Mouse (Mus musculus) CH12.LX (cell line): Measurements from ENCODE around the gene Il11ra1. TPM values are rescaled to one million over a fixed set of nuclear protein-coding genes. Genes with fewer than 3 reads are reported as not detected.
A peak's percentile ranks its signal among the peaks of the same experiment; 100 is the strongest.

Source experiments
- DNase-seq: peaks from one replicate; pipeline ENCODE4 v3.0.0-alpha.2; 2013; ENCODE audit errors: extremely low read depth
- H3K27ac ChIP-seq: 2 replicates; pipeline ENCODE4 v1.5.1; 2012; ENCODE audit warnings: low read depth, mild to moderate bottlenecking, control low read depth, moderate library complexity; ENCODE audit not compliant: insufficient read depth
- H3K27me3 ChIP-seq: replicated peaks from 2 replicates; pipeline ENCODE3; 2012; ENCODE audit warnings: inconsistent platforms
- H3K36me3 ChIP-seq, 2 experiments: replicated peaks in 1 of 2; 2 replicates each; pipeline versions ENCODE3 to v1.6.1; 2012; ENCODE audit warnings: inconsistent platforms in 1 of 2, low read length in 1 of 2, mild to moderate bottlenecking in 1 of 2, mixed read lengths in 1 of 2, moderate library complexity in 1 of 2; ENCODE audit not compliant: control insufficient read depth in 1 of 2, insufficient read depth in 1 of 2
- H3K4me1 ChIP-seq, 2 experiments: 2 replicates each; pipeline ENCODE4 v1.6.1; 2012; ENCODE audit warnings: inconsistent platforms in 1 of 2, moderate library complexity in 1 of 2; ENCODE audit not compliant: insufficient read depth in 2 of 2, control insufficient read depth in 1 of 2
- H3K4me2 ChIP-seq: 2 replicates; pipeline ENCODE4 v1.6.1; 2012; ENCODE audit warnings: low read depth, mild to moderate bottlenecking, control low read depth; ENCODE audit not compliant: poor library complexity, insufficient read depth, severe bottlenecking
- H3K4me3 ChIP-seq, 3 experiments: fragments of 150-350 bp in 1 of 3; sonication (generic) in 1 of 3; replicated peaks in 1 of 3; 2 replicates each; pipeline versions ENCODE3 to v1.5.1; 2011 to 2012; ENCODE audit warnings: low read depth in 2 of 3, low read length in 2 of 3, mild to moderate bottlenecking in 2 of 3, moderate library complexity in 2 of 3, control low read depth in 1 of 3, improper control_type of control experiment in 1 of 3, inconsistent platforms in 1 of 3, mixed read lengths in 1 of 3; ENCODE audit not compliant: poor library complexity in 1 of 3
- H3K79me2 ChIP-seq: replicated peaks from 2 replicates; pipeline ENCODE4 v1.6.1; 2012; ENCODE audit warnings: mild to moderate bottlenecking, moderate library complexity; ENCODE audit not compliant: control insufficient read depth, poor library complexity, insufficient read depth, severe bottlenecking; ENCODE audit errors: extremely low read depth
- H3K9ac ChIP-seq: 2 replicates; pipeline ENCODE4 v1.6.1; 2012; ENCODE audit warnings: low read depth, mild to moderate bottlenecking, control low read depth, moderate library complexity; ENCODE audit not compliant: insufficient read depth
- H3K9me3 ChIP-seq: replicated peaks from 2 replicates; pipeline ENCODE3; 2012; ENCODE audit warnings: low read length, inconsistent platforms, mixed read lengths
- BHLHE40 ChIP-seq: IDR thresholded peaks from 2 replicates; pipeline ENCODE4 v1.6.1; 2011; ENCODE audit warnings: mild to moderate bottlenecking, low read depth, low read length, improper control_type of control experiment
- CHD1 ChIP-seq: IDR thresholded peaks from 2 replicates; pipeline ENCODE4 v1.6.1; 2012; ENCODE audit warnings: low read depth, low read length, improper control_type of control experiment, inconsistent platforms
- CHD2 ChIP-seq: IDR thresholded peaks from 2 replicates; pipeline ENCODE4 v1.6.1; 2011; ENCODE audit warnings: low read length, improper control_type of control experiment
- CTCF ChIP-seq, 2 experiments: IDR thresholded peaks in 1 of 2; conservative IDR thresholded peaks in 1 of 2; 2 replicates each; pipeline ENCODE4 v1.5.1; 2011 to 2012; ENCODE audit warnings: low read depth in 2 of 2, low read length in 2 of 2, improper control_type of control experiment in 1 of 2, inconsistent platforms in 1 of 2, mild to moderate bottlenecking in 1 of 2, moderate library complexity in 1 of 2
- E2F4 ChIP-seq: IDR thresholded peaks from 2 replicates; pipeline ENCODE4 v1.6.1; 2011; ENCODE audit warnings: low read depth, low read length, improper control_type of control experiment; ENCODE audit not compliant: insufficient replicate concordance
- ELF1 ChIP-seq: IDR thresholded peaks from 2 replicates; pipeline ENCODE4 v1.6.1; 2014; ENCODE audit warnings: low read depth, mild to moderate bottlenecking, inconsistent platforms, low read length, improper control_type of control experiment
- EP300 ChIP-seq: IDR thresholded peaks from 2 replicates; pipeline ENCODE4 v1.6.1; 2011; ENCODE audit warnings: low read length, improper control_type of control experiment
- ETS1 ChIP-seq: conservative IDR thresholded peaks from 2 replicates; pipeline ENCODE4 v1.6.1; 2012; ENCODE audit warnings: low read depth, mild to moderate bottlenecking, inconsistent platforms, low read length, improper control_type of control experiment, moderate library complexity
- GABPA ChIP-seq: IDR thresholded peaks from 2 replicates; pipeline ENCODE4 v1.6.1; 2012; ENCODE audit warnings: low read depth, low read length, improper control_type of control experiment, inconsistent platforms; ENCODE audit not compliant: insufficient replicate concordance
- HCFC1 ChIP-seq: IDR thresholded peaks from 2 replicates; pipeline ENCODE4 v1.6.1; 2012; ENCODE audit warnings: low read depth, mild to moderate bottlenecking, inconsistent platforms, low read length, improper control_type of control experiment
- IRF4 ChIP-seq: IDR thresholded peaks from 2 replicates; pipeline ENCODE4 v1.6.1; 2014; ENCODE audit warnings: low read depth, mild to moderate bottlenecking, inconsistent platforms, low read length, improper control_type of control experiment
- JUN ChIP-seq: IDR thresholded peaks from 2 replicates; pipeline ENCODE4 v1.6.1; 2011; ENCODE audit warnings: low read depth, mild to moderate bottlenecking, low read length, improper control_type of control experiment, moderate library complexity; ENCODE audit not compliant: insufficient read depth
- JUND ChIP-seq: conservative IDR thresholded peaks from 2 replicates; pipeline ENCODE4 v1.6.1; 2011; ENCODE audit warnings: low read depth, low read length, improper control_type of control experiment
- KAT2A ChIP-seq: IDR thresholded peaks from 2 replicates; pipeline ENCODE4 v1.6.1; 2012; ENCODE audit warnings: low read length, improper control_type of control experiment, inconsistent platforms; ENCODE audit not compliant: insufficient replicate concordance
- MAFK ChIP-seq: IDR thresholded peaks from 2 replicates; pipeline ENCODE4 v1.6.1; 2011; ENCODE audit warnings: low read length, improper control_type of control experiment; ENCODE audit not compliant: insufficient replicate concordance
- MAX ChIP-seq: IDR thresholded peaks from 2 replicates; pipeline ENCODE4 v1.6.1; 2011; ENCODE audit warnings: low read length, improper control_type of control experiment
- MAZ ChIP-seq: IDR thresholded peaks from 2 replicates; pipeline ENCODE4 v1.6.1; 2012; ENCODE audit warnings: low read depth, mild to moderate bottlenecking, inconsistent platforms, low read length, improper control_type of control experiment, moderate library complexity
- MEF2A ChIP-seq: IDR thresholded peaks from 2 replicates; pipeline ENCODE4 v1.6.1; 2014; ENCODE audit warnings: low read depth, mild to moderate bottlenecking, inconsistent platforms, low read length, improper control_type of control experiment, borderline replicate concordance
- MXI1 ChIP-seq: IDR thresholded peaks from 2 replicates; pipeline ENCODE4 v1.6.1; 2011; ENCODE audit warnings: mild to moderate bottlenecking, low read depth, low read length, improper control_type of control experiment
- MYC ChIP-seq: IDR thresholded peaks from 2 replicates; pipeline ENCODE4 v1.6.1; 2011; ENCODE audit warnings: low read depth, mild to moderate bottlenecking, improper control_type of control experiment, low read length
- NELFE ChIP-seq: IDR thresholded peaks from 2 replicates; pipeline ENCODE4 v1.6.1; 2011; ENCODE audit warnings: low read depth, low read length, improper control_type of control experiment
- NRF1 ChIP-seq: IDR thresholded peaks from 2 replicates; pipeline ENCODE4 v1.6.1; 2014; ENCODE audit warnings: low read depth, mild to moderate bottlenecking, inconsistent platforms, low read length, improper control_type of control experiment, moderate library complexity
- PAX5 ChIP-seq: IDR thresholded peaks from 2 replicates; pipeline ENCODE4 v1.6.1; 2012; ENCODE audit warnings: low read length, inconsistent platforms, mixed read lengths
- POLR2A ChIP-seq: IDR thresholded peaks from 2 replicates; pipeline ENCODE4 v1.6.1; 2011; ENCODE audit warnings: low read depth, mild to moderate bottlenecking, improper control_type of control experiment, low read length
- POLR2AphosphoS2 ChIP-seq: IDR thresholded peaks from 2 replicates; pipeline ENCODE4 v1.6.1; 2011; ENCODE audit warnings: low read depth, low read length, improper control_type of control experiment
- RAD21 ChIP-seq: IDR thresholded peaks from 2 replicates; pipeline ENCODE4 v1.6.1; 2011; ENCODE audit warnings: low read depth, mild to moderate bottlenecking, low read length, improper control_type of control experiment, moderate library complexity
- RCOR1 ChIP-seq: conservative IDR thresholded peaks from 2 replicates; pipeline ENCODE4 v1.6.1; 2012; ENCODE audit warnings: low read depth, mild to moderate bottlenecking, inconsistent platforms, low read length, improper control_type of control experiment
- SIN3A ChIP-seq: IDR thresholded peaks from 2 replicates; pipeline ENCODE4 v1.6.1; 2012; ENCODE audit warnings: low read length, improper control_type of control experiment, inconsistent platforms
- SMC3 ChIP-seq: IDR thresholded peaks from 2 replicates; pipeline ENCODE4 v1.6.1; 2011; ENCODE audit warnings: low read depth, low read length, improper control_type of control experiment
- TBP ChIP-seq: conservative IDR thresholded peaks from 2 replicates; pipeline ENCODE4 v1.6.1; 2011; ENCODE audit warnings: low read depth, low read length, improper control_type of control experiment
- TCF12 ChIP-seq: IDR thresholded peaks from 2 replicates; pipeline ENCODE4 v1.6.1; 2014; ENCODE audit warnings: low read depth, mild to moderate bottlenecking, inconsistent platforms, low read length, improper control_type of control experiment
- UBTF ChIP-seq: IDR thresholded peaks from 2 replicates; pipeline ENCODE4 v1.6.1; 2012; ENCODE audit warnings: low read depth, mild to moderate bottlenecking, inconsistent platforms, low read length, improper control_type of control experiment, moderate library complexity
- USF1 ChIP-seq: IDR thresholded peaks from 2 replicates; pipeline ENCODE4 v1.6.1; 2014; ENCODE audit warnings: low read depth, mild to moderate bottlenecking, inconsistent platforms, low read length, improper control_type of control experiment
- USF2 ChIP-seq: conservative IDR thresholded peaks from 2 replicates; pipeline ENCODE4 v1.6.1; 2011; ENCODE audit warnings: low read depth, low read length, improper control_type of control experiment
- ZC3H11A ChIP-seq: IDR thresholded peaks from 2 replicates; pipeline ENCODE4 v1.6.1; 2012; ENCODE audit warnings: low read depth, mild to moderate bottlenecking, inconsistent platforms, low read length, improper control_type of control experiment
- ZKSCAN1 ChIP-seq: IDR thresholded peaks from 2 replicates; pipeline ENCODE4 v1.6.1; 2012; ENCODE audit warnings: low read depth, inconsistent platforms, low read length, improper control_type of control experiment, borderline replicate concordance
- ZMIZ1 ChIP-seq: IDR thresholded peaks from 2 replicates; pipeline ENCODE4 v1.6.1; 2012; ENCODE audit warnings: low read depth, mild to moderate bottlenecking, inconsistent platforms, low read length, improper control_type of control experiment
- ZNF384 ChIP-seq: IDR thresholded peaks from 2 replicates; pipeline ENCODE4 v1.6.1; 2012; ENCODE audit warnings: low read depth, low read length, improper control_type of control experiment, inconsistent platforms
- dilution Hi-C: fragments of 300-500 bp; cut with MboI; formaldehyde crosslinking; loops from 2 replicates; pipeline ENCODE4 v1.14.3; 2020; ENCODE audit warnings: low sequenced_read_pairs; ENCODE audit not compliant: extremely low pct_unique_long_range_greater_than_20kb, extremely low pct_ligation_motif_present
- in situ Hi-C: fragments of 300-500 bp; cut with MboI; formaldehyde crosslinking; loops from 3 replicates; pipeline ENCODE4 v1.14.3; 2019; ENCODE audit warnings: low sequenced_read_pairs, low pct_ligation_motif_present, low pct_unique_long_range_greater_than_20kb, mixed read lengths
- polyA plus RNA-seq: library from polyadenylated mRNA; unstranded; fragments of >175 nt; gene quantifications from 2 replicates; pipeline ENCODE4 v1.2.1, GENCODE M21; 2012; ENCODE audit warnings: low read depth; ENCODE audit not compliant: insufficient read length
- total RNA-seq, 2 experiments: library from RNA; depleted of rRNA; stranded (reverse); fragments of 300-350 nt in 1 of 2; fragments of >200 nt in 1 of 2; gene quantifications; 2 replicates each; pipeline ENCODE4 v1.2.3; 2012 to 2014

Gene Il11ra1
- total and polyA plus RNA-seq, 3 experiments, result 1.3 to 4.8 (median 4.2) TPM

DNA sequence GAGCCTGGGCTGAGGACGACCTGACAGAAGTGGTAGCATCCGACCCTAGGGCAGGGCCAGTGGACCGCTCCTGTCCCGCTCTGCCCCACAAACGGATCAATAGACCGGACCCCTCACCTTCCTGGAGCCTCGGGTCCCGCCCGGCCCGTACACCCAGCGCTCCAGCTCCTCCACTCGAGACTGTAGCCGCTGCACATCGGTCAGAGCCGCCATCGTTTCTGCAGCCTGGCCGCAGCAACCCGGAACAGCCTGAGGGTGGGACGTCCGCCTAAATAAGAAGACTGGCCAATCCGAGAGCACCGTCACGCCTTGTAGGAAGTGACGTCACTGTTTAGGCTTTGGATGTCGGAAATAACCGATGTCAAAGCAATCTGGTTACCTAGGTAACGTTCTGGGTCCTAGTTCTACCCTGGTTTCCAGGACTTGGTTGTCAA lies 23.1 kb downstream of the Il11ra1 start, which contains the start of gene Dctn3:
Gene Dctn3, minus strand, starts transcription at position 253 of the 434 bp plus-strand sequence.
- peak within 1 kb of the TSS; percentile 64 for H3K4me2 ChIP-seq
- no peak within 1 kb of the TSS for H3K27ac ChIP-seq
- dilution Hi-C loops (no loop called here), in situ Hi-C loops (no loop called here)
- H3K79me2 ChIP-seq, result peaks cover 12% of the 10 kb centered on the region
- peak within 1 kb of the TSS; percentile 75 to 94 (median 84) for H3K4me3 ChIP-seq
- H3K9ac ChIP-seq, result peak within 1 kb of the TSS; percentile 81
- peak; percentile 98 for DNase-seq
- TF ChIP-seq USF2, result no peak
- no peak for TF ChIP-seq UBTF
- peak; percentile 70 for TF ChIP-seq CHD2
- peak; percentile 91 for TF ChIP-seq NELFE
- TF ChIP-seq IRF4, result no peak
- no peak for TF ChIP-seq MEF2A
- no peak for TF ChIP-seq USF1
- peak; percentile 86 for TF ChIP-seq TBP
- no peak for TF ChIP-seq CHD1
- no peak for TF ChIP-seq SMC3
- no peak for TF ChIP-seq GABPA
- TF ChIP-seq E2F4, result no peak
- TF ChIP-seq RCOR1, result no peak
- TF ChIP-seq MAZ, result no peak
- peak; percentile 65; the same call in 1 of the 2 replicates for TF ChIP-seq POLR2AphosphoS2
- TF ChIP-seq RAD21, result no peak
- no peak for TF ChIP-seq PAX5
- TF ChIP-seq TCF12, result peak; percentile 83; the same call in 1 of the 2 replicates
- peak; percentile 99 for TF ChIP-seq ELF1
- TF ChIP-seq POLR2A, result peak; percentile 96
- peak; percentile 61; the same call in 1 of the 2 replicates for TF ChIP-seq KAT2A
- TF ChIP-seq ZMIZ1, result peak; percentile 77; the same call in 1 of the 2 replicates
- TF ChIP-seq MYC, result no peak
- peak; percentile 87 for TF ChIP-seq HCFC1
- no peak for TF ChIP-seq CTCF (conservative IDR thresholded peaks at IDR 0.05 in 1 of 2, IDR thresholded peaks at IDR 0.05 in 1 of 2; ENCODE audit: low read depth in 2 of 2, low read length in 2 of 2)
- TF ChIP-seq JUN, result peak; percentile 43; the same call in 1 of the 2 replicates
- no peak for TF ChIP-seq ZNF384
- peak; percentile 55; the same call in 1 of the 2 replicates for TF ChIP-seq MXI1
- TF ChIP-seq NRF1, result peak; percentile 16; the same call in 1 of the 2 replicates
- no peak for TF ChIP-seq MAX
- peak; percentile 84 for TF ChIP-seq JUND
- TF ChIP-seq ETS1, result no peak
- peak; percentile 94 for TF ChIP-seq SIN3A
- TF ChIP-seq ZC3H11A, result no peak
- TF ChIP-seq ZKSCAN1, result no peak
- TF ChIP-seq MAFK, result no peak
- TF ChIP-seq EP300, result no peak
- TF ChIP-seq BHLHE40, result no peak
- peaks cover 24 to 29% of the 10 kb centered on the region in 2 experiments for H3K36me3 ChIP-seq
- peaks cover 36% of the 10 kb centered on the region for H3K27me3 ChIP-seq
- no peaks in the 10 kb centered on the region for H3K9me3 ChIP-seq
- H3K4me1 ChIP-seq, result peaks cover 4 to 16% of the 10 kb centered on the region in 2 experiments
